Mouse (Mus musculus) embryonic facial prominence, embryonic 11.5 days (tissue): ENCODE measurements at regions not wholly inside any gene's neighbourhood (a gene's known extent, or its start where the extent isn't known, plus 50 kb on each side); places are given as distances from the start of the nearest gene placed in this dataset.

Experiments used
- ATAC-seq: fragments of 200-750 bp; cut with Nextera tagmentation; replicated peaks from 2 replicates; pipeline ENCODE4 v1.8.0; 2017; ENCODE audit warnings: low read depth; ENCODE audit not compliant: insufficient number of reproducible peaks, low FRiP score, low TSS enrichment
- DNase-seq: peaks from one replicate; pipeline ENCODE4 v3.0.0-alpha.2; 2015; ENCODE audit warnings: low spot score
- H3K27ac ChIP-seq: fragments of 300-500 bp; sonication (generic); replicated peaks from 2 replicates; pipeline ENCODE4 v1.5.1; 2014; ENCODE audit warnings: mild to moderate bottlenecking, low read depth, low read length, control low read depth
- H3K27me3 ChIP-seq: fragments of 300-500 bp; sonication (generic); 2 replicates; pipeline ENCODE4 v1.6.1; 2014; ENCODE audit warnings: mild to moderate bottlenecking, low read length, moderate library complexity, mixed read lengths; ENCODE audit not compliant: control insufficient read depth, insufficient read depth
- H3K36me3 ChIP-seq: fragments of 300-500 bp; sonication (generic); replicated peaks from 2 replicates; pipeline ENCODE4 v1.6.1; 2014; ENCODE audit warnings: low read depth, mild to moderate bottlenecking, low read length, moderate library complexity, mixed read lengths; ENCODE audit not compliant: control insufficient read depth, insufficient read depth
- H3K4me1 ChIP-seq: fragments of 300-500 bp; sonication (generic); 2 replicates; pipeline ENCODE4 v1.6.1; 2014; ENCODE audit warnings: low read length, mixed read lengths; ENCODE audit not compliant: control insufficient read depth, insufficient read depth
- H3K4me2 ChIP-seq: fragments of 300-500 bp; sonication (generic); 2 replicates; pipeline ENCODE4 v1.6.1; 2014; ENCODE audit warnings: low read depth, mild to moderate bottlenecking, control low read depth, low read length, moderate library complexity
- H3K4me3 ChIP-seq: fragments of 300-500 bp; sonication (generic); 2 replicates; pipeline ENCODE4 v1.5.1; 2014; ENCODE audit warnings: low read depth, low read length, control low read depth
- H3K9ac ChIP-seq: fragments of 300-500 bp; sonication (generic); replicated peaks from 2 replicates; pipeline ENCODE4 v1.6.1; 2014; ENCODE audit warnings: mild to moderate bottlenecking, control low read depth, low read length
- H3K9me3 ChIP-seq: fragments of 300-500 bp; sonication (generic); replicated peaks from 2 replicates; pipeline ENCODE4 v1.6.1; 2016; ENCODE audit warnings: mild to moderate bottlenecking, low read length, inconsistent platforms, mixed read lengths; ENCODE audit not compliant: control insufficient read depth
- WGBS: fragments of 180-500 bp; shearing (Covaris S2); extraction: QIAGEN DNeasy Blood & Tissue Kit; methylation state at CpG from one replicate; pipeline ENCODE4 v1.1.7; 2014; 5-methylcytosine and 5-hydroxymethylcytosine counted together

- Histone ChIP-seq H3K27me3 (no peaks in the 10 kb centered on the region), H3K4me1 (no peaks in the 10 kb centered on the region), H3K9me3 (no peaks in the 10 kb centered on the region), H3K9ac (no peak overlapping the region), H3K36me3 (no peaks in the 10 kb centered on the region), H3K4me3 (no peak overlapping the region), H3K27ac (no peak overlapping the region), H3K4me2 (no peak overlapping the region)
- WGBS, result 70% methylated on average over 2 of the region's 2 CpGs
- ATAC-seq (no peak), DNase-seq (no peak)
These were observed 370.9 kb downstream of the Dcdc2c start for GRCm38 (mm10) chr12:28181265-28181664.

GRCm38 (mm10) chr12:28176016-28176415 lies 376.2 kb downstream of the Dcdc2c start:
- no peak overlapping the region for H3K9ac ChIP-seq
- DNase-seq, result no peak
- H3K4me1 ChIP-seq, result no peaks in the 10 kb centered on the region
- 66% methylated on average over 3 of the region's 3 CpGs for WGBS
- H3K9me3 ChIP-seq, result no peaks in the 10 kb centered on the region
- no peak overlapping the region for H3K4me3 ChIP-seq
- ATAC-seq, result no peak
- no peaks in the 10 kb centered on the region for H3K36me3 ChIP-seq
- no peak overlapping the region for H3K4me2 ChIP-seq
- H3K27ac ChIP-seq, result no peak overlapping the region
- no peaks in the 10 kb centered on the region for H3K27me3 ChIP-seq

GRCm38 (mm10) chr12:28174078-28174477 lies 378.1 kb downstream of the Dcdc2c start:
- no peak overlapping the region for H3K9ac ChIP-seq
- ATAC-seq (no peak), DNase-seq (no peak)
- H3K27ac ChIP-seq, result no peak overlapping the region
- no peaks in the 10 kb centered on the region for H3K9me3 ChIP-seq
- no peak overlapping the region for H3K4me3 ChIP-seq
- H3K27me3 ChIP-seq, result no peaks in the 10 kb centered on the region
- no peak overlapping the region for H3K4me2 ChIP-seq
- no peaks in the 10 kb centered on the region for H3K36me3 ChIP-seq
- no peaks in the 10 kb centered on the region for H3K4me1 ChIP-seq

GRCm38 (mm10) chr12:28158786-28159185 lies 393.4 kb downstream of the Dcdc2c start:
- Histone ChIP-seq H3K27ac (no peak overlapping the region), H3K4me2 (no peak overlapping the region), H3K9ac (no peak overlapping the region), H3K27me3 (no peaks in the 10 kb centered on the region), H3K9me3 (no peaks in the 10 kb centered on the region), H3K36me3 (no peaks in the 10 kb centered on the region), H3K4me3 (no peak overlapping the region), H3K4me1 (no peaks in the 10 kb centered on the region)
- ATAC-seq (no peak), DNase-seq (no peak)
- WGBS, result 90% methylated on average over 1 of the region's 1 CpGs

- Histone ChIP-seq H3K4me2 (no peak overlapping the region), H3K27ac (no peak overlapping the region), H3K4me3 (no peak overlapping the region), H3K36me3 (no peaks in the 10 kb centered on the region), H3K9ac (no peak overlapping the region), H3K9me3 (no peaks in the 10 kb centered on the region), H3K4me1 (no peaks in the 10 kb centered on the region), H3K27me3 (no peaks in the 10 kb centered on the region)
- ATAC-seq (no peak), DNase-seq (peak; percentile 24)
- WGBS, result 59% methylated on average over 4 of the region's 4 CpGs
These were observed 401.4 kb downstream of the Dcdc2c start for GRCm38 (mm10) chr12:28150759-28151158.

- ATAC-seq (no peak), DNase-seq (peak; percentile 26)
- WGBS, result 60% methylated on average over 4 of the region's 4 CpGs
- Histone ChIP-seq H3K4me2 (no peak overlapping the region), H3K4me3 (no peak overlapping the region), H3K9ac (no peak overlapping the region), H3K27me3 (no peaks in the 10 kb centered on the region), H3K4me1 (no peaks in the 10 kb centered on the region), H3K9me3 (no peaks in the 10 kb centered on the region), H3K27ac (no peak overlapping the region), H3K36me3 (no peaks in the 10 kb centered on the region)
These were observed 416.2 kb downstream of the Dcdc2c start for GRCm38 (mm10) chr12:28135810-28136592.

GRCm38 (mm10) chr12:28122766-28123165 lies 429.4 kb downstream of the Dcdc2c start:
- Histone ChIP-seq H3K27me3 (no peaks in the 10 kb centered on the region), H3K9me3 (no peaks in the 10 kb centered on the region), H3K9ac (no peak overlapping the region), H3K4me3 (no peak overlapping the region), H3K27ac (no peak overlapping the region), H3K36me3 (no peaks in the 10 kb centered on the region), H3K4me2 (no peak overlapping the region), H3K4me1 (no peaks in the 10 kb centered on the region)
- no peak for ATAC-seq
- DNase-seq, result peak; percentile 53
- WGBS, result 20% methylated on average over 9 of the region's 9 CpGs

GRCm38 (mm10) chr12:28120106-28120505 lies 432.1 kb downstream of the Dcdc2c start:
- H3K27ac ChIP-seq, result no peak overlapping the region
- H3K9me3 ChIP-seq, result no peaks in the 10 kb centered on the region
- H3K4me3 ChIP-seq, result no peak overlapping the region
- H3K27me3 ChIP-seq, result no peaks in the 10 kb centered on the region
- no peak for ATAC-seq
- no peaks in the 10 kb centered on the region for H3K4me1 ChIP-seq
- H3K4me2 ChIP-seq, result no peak overlapping the region
- H3K9ac ChIP-seq, result no peak overlapping the region
- WGBS, result 60% methylated on average over 3 of the region's 3 CpGs
- no peaks in the 10 kb centered on the region for H3K36me3 ChIP-seq
- peak; percentile 8 for DNase-seq
